Mouse (Mus musculus) midbrain, embryonic 14.5 days (tissue): ENCODE measurements at regions not wholly inside any gene's neighbourhood (a gene's known extent, or its start where the extent isn't known, plus 50 kb on each side); places are given as distances from the start of the nearest gene placed in this dataset.

Experiments
- ATAC-seq: fragments of 200-750 bp; cut with Nextera tagmentation; 2 replicates; pipeline ENCODE4 v1.8.0; 2017; ENCODE audit warnings: moderate number of reproducible peaks, moderate library complexity; ENCODE audit not compliant: low FRiP score, low TSS enrichment
- DNase-seq: peaks from one replicate; pipeline ENCODE4 v3.0.0-alpha.2; 2015
- H3K27ac ChIP-seq: fragments of 300-500 bp; sonication (generic); replicated peaks from 2 replicates; pipeline ENCODE4 v1.5.1; 2014; ENCODE audit warnings: mild to moderate bottlenecking, low read depth, low read length, moderate library complexity
- H3K27me3 ChIP-seq: fragments of 300-500 bp; sonication (generic); 2 replicates; pipeline ENCODE4 v1.6.1; 2014; ENCODE audit warnings: low read length, control low read depth, mixed read lengths; ENCODE audit not compliant: control insufficient read depth, insufficient read depth
- H3K36me3 ChIP-seq: fragments of 300-500 bp; sonication (generic); 2 replicates; pipeline ENCODE4 v1.6.1; 2014; ENCODE audit warnings: low read length, control low read depth; ENCODE audit not compliant: control insufficient read depth, insufficient read depth
- H3K4me1 ChIP-seq: fragments of 300-500 bp; sonication (generic); 2 replicates; pipeline ENCODE4 v1.6.1; 2014; ENCODE audit warnings: mild to moderate bottlenecking, antibody characterized with exemption, low read length, control low read depth; ENCODE audit not compliant: control insufficient read depth, insufficient read depth
- H3K4me2 ChIP-seq: fragments of 300-500 bp; sonication (generic); 2 replicates; pipeline ENCODE4 v1.6.1; 2014; ENCODE audit warnings: mild to moderate bottlenecking, low read length, moderate library complexity
- H3K4me3 ChIP-seq: fragments of 300-500 bp; sonication (generic); replicated peaks from 2 replicates; pipeline ENCODE4 v1.5.1; 2014; ENCODE audit warnings: low read depth, low read length
- H3K9ac ChIP-seq: fragments of 300-500 bp; sonication (generic); replicated peaks from 2 replicates; pipeline ENCODE4 v1.6.1; 2014; ENCODE audit warnings: mild to moderate bottlenecking, low read length, moderate library complexity
- H3K9me3 ChIP-seq: fragments of 300-500 bp; sonication (generic); 2 replicates; pipeline ENCODE4 v1.6.1; 2016; ENCODE audit warnings: low read length, control low read depth, mixed read lengths; ENCODE audit not compliant: control insufficient read depth
- WGBS: fragments of 180-500 bp; shearing (Covaris S2); extraction: QIAGEN DNeasy Blood & Tissue Kit; methylation state at CpG from one replicate; pipeline ENCODE4 v1.1.7; 2014; 5-methylcytosine and 5-hydroxymethylcytosine counted together

DNA sequence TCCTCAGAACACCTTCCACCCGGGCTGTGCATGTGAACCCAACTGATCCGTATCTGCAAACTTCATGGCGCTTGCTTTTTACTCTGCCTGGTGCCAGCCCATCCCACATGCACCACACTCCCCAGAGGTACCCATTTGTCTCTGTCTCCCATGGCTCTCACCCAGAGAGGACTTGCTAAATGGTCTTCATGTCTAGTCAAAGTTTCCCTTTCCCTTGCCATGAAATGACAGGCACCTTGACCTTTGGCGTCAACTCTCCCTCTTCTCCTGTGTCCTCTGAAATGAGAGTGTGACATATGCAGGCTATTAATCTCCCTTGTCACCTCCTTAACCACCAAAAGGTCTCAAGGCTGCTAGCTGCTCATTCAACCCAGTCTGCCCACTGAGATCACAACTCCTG, 373.2 kb upstream of the Fam19a5 start:
- 84% methylated on average over 4 of the region's 4 CpGs for WGBS

DNA sequence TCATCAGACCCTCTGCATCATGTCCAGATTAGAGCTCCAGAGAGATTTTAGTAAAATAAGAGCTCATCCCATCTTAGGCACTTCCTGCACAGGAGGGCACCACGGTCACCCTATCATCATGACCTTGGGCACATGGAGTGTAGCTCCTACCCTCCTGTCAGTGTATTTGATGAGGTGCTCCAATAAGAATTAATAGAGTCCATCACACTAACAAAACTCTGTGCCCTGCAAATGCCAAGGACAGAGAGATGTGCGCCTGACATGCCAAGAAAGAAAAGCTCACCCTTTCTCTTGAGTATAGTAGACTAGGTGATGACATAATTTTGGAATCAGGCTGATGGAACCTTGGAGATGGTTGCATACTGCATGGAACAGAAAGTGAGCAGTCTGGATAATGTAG, 371.0 kb upstream of the Fam19a5 start:
- Histone ChIP-seq H3K4me2 (no peak overlapping the region), H3K27me3 (no peaks in the 10 kb centered on the region), H3K9ac (no peak overlapping the region), H3K4me3 (no peak overlapping the region), H3K9me3 (no peaks in the 10 kb centered on the region), H3K36me3 (no peaks in the 10 kb centered on the region), H3K27ac (no peak overlapping the region), H3K4me1 (no peaks in the 10 kb centered on the region)
- 93% methylated on average over 2 of the region's 2 CpGs for WGBS
- no peak for DNase-seq
- no peak for ATAC-seq

More for the DNA sequence above, 373.2 kb upstream of the Fam19a5 start:
- ATAC-seq = no peak
- no peaks in the 10 kb centered on the region for H3K9me3 ChIP-seq
- H3K36me3 ChIP-seq = no peaks in the 10 kb centered on the region
- H3K9ac ChIP-seq = no peak overlapping the region
- no peak overlapping the region for H3K4me3 ChIP-seq
- H3K4me2 ChIP-seq = no peak overlapping the region
- no peak overlapping the region for H3K27ac ChIP-seq
- no peaks in the 10 kb centered on the region for H3K4me1 ChIP-seq
- no peak for DNase-seq
- H3K27me3 ChIP-seq = no peaks in the 10 kb centered on the region

DNA sequence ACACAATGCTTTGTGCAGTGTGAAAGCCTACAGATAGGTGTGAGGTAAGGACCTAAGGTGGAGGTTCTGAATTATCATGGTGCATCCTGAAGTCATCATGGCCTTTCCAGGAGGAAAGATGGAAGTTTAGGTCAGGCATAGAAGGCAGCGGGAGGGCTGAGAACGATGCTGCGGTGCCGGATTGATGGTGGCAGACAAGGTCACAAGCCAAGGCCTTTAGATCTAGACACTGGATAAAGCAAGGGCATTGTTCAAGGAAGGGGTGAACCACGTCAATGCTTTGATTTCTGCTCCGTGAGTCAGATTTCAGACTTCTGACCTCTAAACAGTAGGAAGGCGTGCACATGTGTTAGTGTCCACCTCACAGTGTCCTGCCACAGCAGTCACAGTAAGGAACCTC, 365.5 kb upstream of the Fam19a5 start:
- no peak overlapping the region for H3K27ac ChIP-seq
- no peak for DNase-seq
- no peaks in the 10 kb centered on the region for H3K9me3 ChIP-seq
- whole genome bisulfite sequencing = 93% methylated on average over 7 of the region's 7 CpGs
- no peaks in the 10 kb centered on the region for H3K36me3 ChIP-seq
- H3K4me2 ChIP-seq = no peak overlapping the region
- no peak for ATAC-seq
- no peaks in the 10 kb centered on the region for H3K4me1 ChIP-seq
- no peak overlapping the region for H3K4me3 ChIP-seq
- no peaks in the 10 kb centered on the region for H3K27me3 ChIP-seq
- no peak overlapping the region for H3K9ac ChIP-seq

DNA sequence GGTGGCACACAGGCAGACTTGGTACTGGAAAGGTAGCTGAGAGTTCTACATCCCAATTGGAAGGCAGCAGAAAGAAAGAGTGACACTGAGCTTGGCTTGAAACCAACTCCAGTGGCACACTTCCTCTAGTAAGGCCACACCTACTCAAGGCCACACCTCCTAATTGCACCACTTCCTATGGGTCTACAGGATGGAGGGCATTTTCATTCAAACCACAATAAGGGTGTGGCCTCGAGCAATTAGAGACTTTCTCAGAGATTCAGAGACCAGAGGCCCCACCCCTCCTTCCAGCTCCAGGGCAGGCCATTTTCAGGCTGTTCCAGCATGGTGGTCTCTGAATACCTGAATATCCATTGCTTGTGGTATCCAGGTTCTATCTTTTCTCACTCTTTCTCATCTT, 363.3 kb upstream of the Fam19a5 start:
- Histone ChIP-seq H3K36me3 (no peaks in the 10 kb centered on the region), H3K27ac (no peak overlapping the region), H3K4me3 (no peak overlapping the region), H3K27me3 (no peaks in the 10 kb centered on the region), H3K4me1 (no peaks in the 10 kb centered on the region), H3K9me3 (no peaks in the 10 kb centered on the region), H3K4me2 (no peak overlapping the region), H3K9ac (no peak overlapping the region)
- WGBS = 75% methylated on average over 1 of the region's 1 CpGs
- no peak for DNase-seq
- ATAC-seq = no peak

DNA sequence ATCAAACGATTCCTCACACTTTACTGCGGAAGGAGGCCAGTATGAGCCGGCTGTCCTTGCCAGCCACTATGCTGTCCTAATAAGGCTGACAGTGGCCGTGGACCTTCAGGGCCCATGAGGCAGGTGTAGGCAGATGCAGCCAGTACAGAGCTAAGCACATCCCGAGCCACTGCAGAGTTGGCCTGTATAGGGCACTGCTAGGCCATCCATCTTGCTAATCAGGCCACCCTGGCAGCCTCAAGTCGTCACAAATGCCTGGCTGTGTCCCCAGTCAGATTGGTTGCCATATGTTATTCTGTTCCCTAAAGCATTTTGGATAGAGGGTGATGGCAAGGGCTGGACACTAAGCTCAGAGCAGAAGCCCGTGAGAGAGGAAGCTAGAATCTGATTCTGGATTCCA, 359.9 kb upstream of the Fam19a5 start:
- Histone ChIP-seq H3K4me3 (no peak overlapping the region), H3K27me3 (no peaks in the 10 kb centered on the region), H3K4me1 (no peaks in the 10 kb centered on the region), H3K9me3 (no peaks in the 10 kb centered on the region), H3K4me2 (no peak overlapping the region), H3K27ac (no peak overlapping the region), H3K9ac (no peak overlapping the region), H3K36me3 (no peaks in the 10 kb centered on the region)
- 78% methylated on average over 7 of the region's 7 CpGs for WGBS
- no peak for DNase-seq
- ATAC-seq = no peak

DNA sequence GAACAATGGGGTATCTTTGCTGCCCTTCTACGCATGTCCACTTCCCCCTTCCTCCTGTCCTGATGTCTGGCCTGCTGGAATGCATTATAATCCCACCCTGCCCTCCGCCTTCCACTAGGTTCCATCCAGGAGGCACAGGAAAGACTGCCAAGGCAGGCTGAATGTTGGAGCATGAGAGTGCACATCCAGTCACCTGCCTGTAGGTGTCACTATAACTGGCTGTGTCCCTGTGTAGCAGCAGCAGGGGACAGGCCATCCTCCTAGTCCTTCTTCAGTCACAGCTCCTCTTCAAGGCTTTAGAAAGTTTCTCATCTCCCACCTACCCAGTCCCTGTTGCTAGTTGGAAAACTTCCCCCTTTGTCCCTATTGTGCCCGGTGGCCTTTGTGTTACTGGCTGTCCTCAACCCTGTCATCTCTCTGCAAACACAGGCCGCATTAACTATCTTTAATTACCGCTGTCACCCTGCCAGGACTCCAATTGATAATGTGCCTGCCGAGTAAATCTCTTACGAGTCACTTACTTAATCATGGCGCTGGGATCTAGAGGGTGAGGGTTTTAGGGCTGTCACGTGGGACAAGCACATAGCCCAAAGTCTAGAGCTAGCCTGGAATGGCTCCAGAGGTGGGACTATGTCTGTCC, 355.2 kb upstream of the Fam19a5 start:
- H3K36me3 ChIP-seq = no peaks in the 10 kb centered on the region
- no peak overlapping the region for H3K4me3 ChIP-seq
- no peaks in the 10 kb centered on the region for H3K4me1 ChIP-seq
- no peak overlapping the region for H3K27ac ChIP-seq
- WGBS = 74% methylated on average over 9 of the region's 9 CpGs
- H3K27me3 ChIP-seq = no peaks in the 10 kb centered on the region
- H3K9me3 ChIP-seq = no peaks in the 10 kb centered on the region
- DNase-seq = no peak
- ATAC-seq = no peak
- H3K9ac ChIP-seq = no peak overlapping the region
- H3K4me2 ChIP-seq = no peak overlapping the region

DNA sequence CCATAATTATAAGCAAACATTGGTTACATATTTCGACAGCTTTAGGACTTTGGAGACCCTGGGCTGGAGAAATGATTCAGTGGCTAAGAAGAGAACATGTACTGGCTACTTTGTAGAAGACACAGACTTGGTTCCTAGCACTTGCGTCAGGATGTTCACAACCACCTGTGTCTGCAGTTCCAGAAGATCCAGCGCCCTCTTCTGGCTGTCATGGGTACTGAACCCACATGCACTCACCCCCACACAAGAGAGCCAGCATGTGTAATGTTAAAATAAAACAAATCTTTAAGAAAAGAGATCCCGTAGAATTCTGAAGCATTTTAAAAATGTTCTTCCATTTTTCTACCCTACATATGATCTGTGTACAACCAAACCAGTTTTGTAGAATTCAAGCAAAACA, 352.2 kb upstream of the Fam19a5 start:
- 78% methylated on average over 4 of the region's 4 CpGs for WGBS
- ATAC-seq (no peak), DNase-seq (no peak)
- H3K4me1 ChIP-seq = peaks cover 7% of the 10 kb centered on the region
- no peaks in the 10 kb centered on the region for H3K36me3 ChIP-seq
- no peaks in the 10 kb centered on the region for H3K27me3 ChIP-seq
- no peak overlapping the region for H3K4me3 ChIP-seq
- H3K9me3 ChIP-seq = no peaks in the 10 kb centered on the region
- H3K27ac ChIP-seq = no peak overlapping the region
- no peak overlapping the region for H3K9ac ChIP-seq
- no peak overlapping the region for H3K4me2 ChIP-seq

DNA sequence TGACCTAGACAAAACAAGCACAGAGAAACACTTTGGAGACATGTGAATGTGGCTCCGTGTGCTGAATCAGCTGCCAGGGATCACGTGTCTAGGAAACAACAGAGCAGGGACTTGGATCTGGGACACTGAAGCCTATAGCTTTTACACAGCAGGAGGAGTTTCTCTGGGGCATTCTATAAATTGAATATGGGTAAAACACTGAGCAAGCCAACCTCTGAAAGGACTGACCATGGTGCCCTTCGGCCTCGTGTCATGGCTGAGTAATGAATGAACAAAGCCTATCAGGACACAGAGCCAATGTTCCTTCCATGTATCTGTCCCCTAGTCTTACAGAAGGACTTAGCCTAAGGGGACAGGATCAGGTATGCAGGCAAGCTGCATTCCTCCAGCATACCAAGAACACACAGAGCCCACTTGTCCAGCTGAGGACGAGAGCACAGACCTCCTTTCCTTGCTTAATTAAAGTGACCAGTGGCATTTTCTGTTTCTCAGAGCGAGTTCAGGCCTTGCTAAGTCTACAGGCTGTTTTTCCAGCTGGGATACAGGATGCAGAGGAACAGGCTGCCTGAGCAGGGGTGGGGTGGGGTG, 347.7 kb upstream of the Fam19a5 start:
- H3K4me1 ChIP-seq = peaks cover 18% of the 10 kb centered on the region
- no peaks in the 10 kb centered on the region for H3K27me3 ChIP-seq
- no peak for ATAC-seq
- H3K4me3 ChIP-seq = no peak overlapping the region
- peak; percentile 41 for DNase-seq
- H3K4me2 ChIP-seq = no peak overlapping the region
- no peak overlapping the region for H3K27ac ChIP-seq
- no peaks in the 10 kb centered on the region for H3K9me3 ChIP-seq
- H3K9ac ChIP-seq = no peak overlapping the region
- H3K36me3 ChIP-seq = no peaks in the 10 kb centered on the region
- WGBS = 51% methylated on average over 6 of the region's 6 CpGs

DNA sequence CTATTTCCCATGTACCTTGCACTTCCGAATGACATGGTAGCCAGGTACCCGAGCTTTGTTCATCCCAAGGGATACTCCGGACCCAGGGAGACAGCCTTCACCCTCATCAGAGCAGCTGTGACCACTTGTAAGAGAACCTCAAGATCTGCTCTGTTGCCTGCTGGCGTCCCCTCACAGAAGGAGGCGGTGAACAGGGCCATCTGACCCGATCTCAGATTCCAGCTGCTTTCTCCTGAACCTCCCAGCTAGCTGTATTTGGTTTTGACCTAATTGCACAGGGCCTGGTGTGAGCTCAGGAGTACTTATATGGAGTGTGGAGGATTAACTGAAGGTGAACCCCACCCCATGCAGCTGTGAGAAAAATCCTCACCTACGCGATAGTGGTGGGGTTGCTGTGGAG, 344.5 kb upstream of the Fam19a5 start:
- H3K4me3 ChIP-seq = no peak overlapping the region
- no peaks in the 10 kb centered on the region for H3K9me3 ChIP-seq
- DNase-seq = no peak
- peaks cover 20% of the 10 kb centered on the region for H3K4me1 ChIP-seq
- ATAC-seq = no peak
- no peak overlapping the region for H3K4me2 ChIP-seq
- 88% methylated on average over 8 of the region's 8 CpGs for whole genome bisulfite sequencing
- no peak overlapping the region for H3K9ac ChIP-seq
- H3K27ac ChIP-seq = no peak overlapping the region
- H3K27me3 ChIP-seq = no peaks in the 10 kb centered on the region
- no peaks in the 10 kb centered on the region for H3K36me3 ChIP-seq
